Mouse (Mus musculus): Measurements from ENCODE around the gene Sez6. TPM values are rescaled to one million over a fixed set of nuclear protein-coding genes. Genes with fewer than 3 reads are reported as not detected.

The Sez6 gene
- not detected for polyA plus RNA-seq (2014; fragmentation: Illumina TruSeq; extraction: RNeasy Lipid Tissue Mini Kit (QIAGEN cat#74804); ENCODE audit: low replicate concordance)

GRCm38 (mm10) chr11:77930751-77931540 is at the start of gene Sez6:
Sez6 (plus strand) TSS chr11:77930800.

GRCm38 (mm10) chr11:77893787-77894718 is 36.5 kb upstream of the Sez6 start, which contains the start of gene Pipox:
Pipox (minus strand) TSS chr11:77894096.

GRCm38 (mm10) chr11:77982441-77982905 is 51.9 kb downstream of the Sez6 start, which contains the start of gene Phf12:
Phf12 (plus strand) TSS chr11:77982754.

Other genes starting within 250 kb of the Sez6 start
- 89.4 TPM for gene Nufip2, start 244.6 kb upstream of the Sez6 start, polyA plus RNA-seq (2014; fragmentation: Illumina TruSeq; extraction: RNeasy Lipid Tissue Mini Kit (QIAGEN cat#74804); ENCODE audit: low replicate concordance)
- not detected for gene Cryba1, start 205.5 kb upstream of the Sez6 start, polyA plus RNA-seq (2014; fragmentation: Illumina TruSeq; extraction: RNeasy Lipid Tissue Mini Kit (QIAGEN cat#74804); ENCODE audit: low replicate concordance)
- 30.9 TPM for gene Myo18a, start 167.6 kb upstream of the Sez6 start, polyA plus RNA-seq (2014; fragmentation: Illumina TruSeq; extraction: RNeasy Lipid Tissue Mini Kit (QIAGEN cat#74804); ENCODE audit: low replicate concordance)
- gene Gm10277, start 143.1 kb upstream of the Sez6 start, polyA plus RNA-seq (2014; fragmentation: Illumina TruSeq; extraction: RNeasy Lipid Tissue Mini Kit (QIAGEN cat#74804); ENCODE audit: low replicate concordance) = not detected
- 47.9 TPM for gene Pipox, start 36.7 kb upstream of the Sez6 start, polyA plus RNA-seq (2014; fragmentation: Illumina TruSeq; extraction: RNeasy Lipid Tissue Mini Kit (QIAGEN cat#74804); ENCODE audit: low replicate concordance)
- 12.8 TPM for gene Phf12, start 52.0 kb downstream of the Sez6 start, polyA plus RNA-seq (2014; fragmentation: Illumina TruSeq; extraction: RNeasy Lipid Tissue Mini Kit (QIAGEN cat#74804); ENCODE audit: low replicate concordance)
- 1.0 TPM for gene Dhrs13, start 101.5 kb downstream of the Sez6 start, polyA plus RNA-seq (2014; fragmentation: Illumina TruSeq; extraction: RNeasy Lipid Tissue Mini Kit (QIAGEN cat#74804); ENCODE audit: low replicate concordance)
- gene Flot2, start 107.1 kb downstream of the Sez6 start, polyA plus RNA-seq (2014; fragmentation: Illumina TruSeq; extraction: RNeasy Lipid Tissue Mini Kit (QIAGEN cat#74804); ENCODE audit: low replicate concordance) = 0.37 TPM
- gene Eral1, start 149.6 kb downstream of the Sez6 start, polyA plus RNA-seq (2014; fragmentation: Illumina TruSeq; extraction: RNeasy Lipid Tissue Mini Kit (QIAGEN cat#74804); ENCODE audit: low replicate concordance) = 2.7 TPM
- gene Fam222b, start 163.9 kb downstream of the Sez6 start, polyA plus RNA-seq (2014; fragmentation: Illumina TruSeq; extraction: RNeasy Lipid Tissue Mini Kit (QIAGEN cat#74804); ENCODE audit: low replicate concordance) = 7.3 TPM
- gene Traf4, start 234.8 kb downstream of the Sez6 start, polyA plus RNA-seq (2014; fragmentation: Illumina TruSeq; extraction: RNeasy Lipid Tissue Mini Kit (QIAGEN cat#74804); ENCODE audit: low replicate concordance) = 1.4 TPM
- gene Nek8, start 245.9 kb downstream of the Sez6 start, polyA plus RNA-seq (2014; fragmentation: Illumina TruSeq; extraction: RNeasy Lipid Tissue Mini Kit (QIAGEN cat#74804); ENCODE audit: low replicate concordance) = 0.97 TPM
- gene Tlcd1, start 245.9 kb downstream of the Sez6 start, polyA plus RNA-seq (2014; fragmentation: Illumina TruSeq; extraction: RNeasy Lipid Tissue Mini Kit (QIAGEN cat#74804); ENCODE audit: low replicate concordance) = 5.6 TPM